Mouse (Mus musculus): ENCODE measurements around the gene Vmn1r131.
"Not testable (repeated sequence)": the region's sequence is repeated elsewhere in the genome, so short reads cannot be mapped to it uniquely, and the experiment has no call there.

Vmn1r131 gene

DNA sequence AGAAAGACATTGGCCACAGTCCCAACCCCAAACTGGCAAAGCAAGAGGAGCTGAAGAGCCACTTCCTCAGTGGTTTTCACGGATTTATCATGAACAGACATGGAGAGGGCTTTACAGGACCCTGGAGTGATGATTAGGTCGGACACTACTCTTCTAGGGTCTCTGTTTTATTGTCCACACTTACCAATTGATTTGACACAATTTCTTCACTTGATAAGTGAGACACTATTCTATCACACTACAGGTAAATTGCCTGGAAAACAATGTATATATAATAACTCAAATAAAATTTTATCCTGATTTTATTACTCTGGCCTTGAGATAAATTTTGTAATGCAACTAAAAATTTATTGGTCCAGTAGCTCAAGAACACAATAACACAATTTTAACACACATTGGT is at the start of gene Vmn1r131:
Gene Vmn1r131, minus strand, starts transcription at position 101 of the 400 bp plus-strand sequence.
- DNase-seq (ENCODE audit: low read depth) = not testable (repeated sequence)

DNA sequence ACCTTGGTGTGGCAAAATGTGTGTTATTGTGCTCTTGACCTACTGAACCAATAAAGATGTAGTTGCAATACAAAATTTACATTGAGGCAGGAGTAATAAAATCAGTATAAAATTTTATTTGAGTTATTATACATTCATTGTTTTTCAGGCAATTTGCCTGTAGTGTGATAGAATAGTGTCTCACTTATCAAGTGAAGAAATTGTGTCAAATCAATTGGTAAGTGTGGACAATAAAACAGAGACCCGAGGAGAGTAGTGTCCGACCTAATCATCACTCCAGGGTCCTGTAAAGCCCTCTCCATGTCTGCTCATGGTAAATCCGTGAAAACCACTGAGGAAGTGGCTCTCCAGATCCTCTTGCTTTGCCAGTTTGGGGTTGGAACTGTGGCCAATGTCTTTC is 34.4 kb downstream of the Vmn1r131 start, which contains the start of gene Vmn1r130:
Gene Vmn1r130, plus strand, starts transcription at position 301 of the 400 bp plus-strand sequence.
- not testable (repeated sequence) for DNase-seq (ENCODE audit: low read depth)

Measured in naive thymus-derived CD4-positive, alpha-beta T cell, adult 2 months (primary cell).